Mouse (Mus musculus) ES-E14 (cell line): ENCODE results near the gene Tshz2.

ENCODE experiments used
- ZC3H11A ChIP-seq: IDR thresholded peaks from 2 replicates; pipeline ENCODE4 v1.6.1; 2012; ENCODE audit warnings: low read depth, mild to moderate bottlenecking, inconsistent platforms, low read length, borderline replicate concordance
- ZNF384 ChIP-seq: IDR thresholded peaks from 2 replicates; pipeline ENCODE4 v1.6.1; 2012; ENCODE audit warnings: low read depth, low read length, inconsistent platforms

DNA sequence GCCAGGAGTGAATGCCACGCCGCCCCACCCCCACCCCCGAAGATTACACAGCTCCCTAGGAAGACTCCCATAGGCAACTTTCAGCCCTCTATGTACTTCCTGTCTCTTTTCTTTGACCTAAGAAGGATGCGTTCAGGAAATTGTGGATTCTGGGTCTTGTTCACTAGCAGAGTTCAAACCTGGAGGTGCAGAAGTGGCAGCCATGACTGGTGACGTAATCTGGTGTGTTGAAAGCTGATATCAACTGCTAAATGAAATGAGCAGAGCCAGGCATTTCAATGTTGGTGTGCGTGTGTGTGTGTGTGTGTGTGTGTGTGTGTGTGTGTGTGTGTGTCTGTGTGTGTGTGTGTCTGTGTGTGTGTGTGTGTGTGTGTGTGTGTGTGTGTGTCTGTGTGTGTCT is 302.8 kb downstream of the Tshz2 start:
- TF ChIP-seq ZC3H11A (no peak), ZNF384 (no peak)
